Mouse (Mus musculus): ENCODE measurements around the gene Dcaf15.

DNA sequence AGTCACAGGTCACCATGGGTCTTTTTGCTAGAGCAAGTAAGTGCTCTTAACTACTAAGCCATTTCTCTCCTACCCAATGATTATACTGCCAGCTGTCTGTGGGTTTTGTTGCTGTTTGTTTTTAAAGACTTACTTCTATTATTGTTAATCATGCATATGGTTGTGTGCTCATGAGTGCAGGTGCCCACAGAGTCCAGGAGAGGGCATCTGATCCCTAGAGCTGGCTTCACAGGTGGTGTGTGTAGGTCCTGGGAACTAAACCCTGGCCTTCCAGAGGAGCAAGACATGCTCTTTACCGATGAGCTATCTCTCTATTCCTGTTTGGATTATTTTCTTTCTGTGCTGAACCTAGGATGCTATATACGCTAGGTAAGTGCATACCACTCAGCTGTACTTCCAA is 45.3 kb downstream of the Dcaf15 start:
- no peak for TF ChIP-seq CTCF (IDR thresholded peaks at IDR 0.05)
- TF ChIP-seq POLR2A (IDR thresholded peaks at IDR 0.05; ENCODE audit: insufficient read depth, low read depth, low read length), result no peak
- TF ChIP-seq EP300 (IDR thresholded peaks at IDR 0.05; ENCODE audit: insufficient read depth, low read depth, low read length), result no peak
